Mouse (Mus musculus) MEL (cell line): ENCODE measurements around the gene 1110065P20Rik. TPM values are rescaled to one million over a fixed set of nuclear protein-coding genes. Genes with fewer than 3 reads are reported as not detected.

Experiments used
- DNase-seq: peaks from one replicate; pipeline ENCODE4 v3.0.0; 2011; ENCODE audit warnings: low read depth, low spot score
- H3K27ac ChIP-seq: 2 replicates; pipeline ENCODE4 v1.5.1; 2012; ENCODE audit warnings: low read depth, mild to moderate bottlenecking, control low read depth, low read length, moderate library complexity; ENCODE audit not compliant: control insufficient read depth
- H3K27me3 ChIP-seq, 2 experiments: fragments of 150-350 bp in 1 of 2; sonication (generic) in 1 of 2; 2 replicates each; pipeline ENCODE4 v1.6.1; 2012; ENCODE audit warnings: low read length in 2 of 2, mild to moderate bottlenecking in 2 of 2, improper control_type of control experiment in 1 of 2, moderate library complexity in 1 of 2; ENCODE audit not compliant: insufficient read depth in 2 of 2, control insufficient read depth in 1 of 2
- H3K36me3 ChIP-seq, 2 experiments: 2 replicates each; pipeline ENCODE4 v1.6.1; 2012 to 2014; ENCODE audit warnings: low read length in 2 of 2, improper control_type of control experiment in 1 of 2, inconsistent platforms in 1 of 2, mild to moderate bottlenecking in 1 of 2; ENCODE audit not compliant: insufficient read depth in 2 of 2, control insufficient read depth in 1 of 2
- H3K4me1 ChIP-seq, 2 experiments: fragments of 150-350 bp in 1 of 2; sonication (generic) in 1 of 2; 2 replicates each; pipeline ENCODE4 v1.6.1; 2012; ENCODE audit warnings: low read length in 2 of 2, improper control_type of control experiment in 1 of 2, mild to moderate bottlenecking in 1 of 2; ENCODE audit not compliant: insufficient read depth in 2 of 2, control insufficient read depth in 1 of 2
- H3K4me3 ChIP-seq, 2 experiments: fragments of 150-350 bp in 1 of 2; sonication (generic) in 1 of 2; 2 replicates each; pipeline ENCODE4 v1.5.1; 2012; ENCODE audit warnings: low read depth in 2 of 2, low read length in 2 of 2, mild to moderate bottlenecking in 2 of 2, moderate library complexity in 2 of 2, control low read depth in 1 of 2, improper control_type of control experiment in 1 of 2; ENCODE audit not compliant: control insufficient read depth in 1 of 2, insufficient read depth in 1 of 2
- H3K79me2 ChIP-seq: 2 replicates; pipeline ENCODE4 v1.6.1; 2012; ENCODE audit warnings: mild to moderate bottlenecking, low read length, moderate library complexity; ENCODE audit not compliant: control insufficient read depth, poor library complexity, insufficient read depth
- H3K9ac ChIP-seq: 2 replicates; pipeline ENCODE4 v1.6.1; 2012; ENCODE audit warnings: low read depth, mild to moderate bottlenecking, control low read depth, low read length, moderate library complexity; ENCODE audit not compliant: control insufficient read depth, poor library complexity, severe bottlenecking
- H3K9me3 ChIP-seq: fragments of 150-350 bp; sonication (generic); replicated peaks from 2 replicates; pipeline ENCODE4 v1.6.1; 2012; ENCODE audit warnings: mild to moderate bottlenecking, low read length, improper control_type of control experiment, moderate library complexity; ENCODE audit not compliant: insufficient read depth
- CTCF ChIP-seq, 3 experiments: IDR thresholded peaks in 2 of 3; conservative IDR thresholded peaks in 1 of 3; 2 replicates each; pipeline ENCODE4 v1.5.1; 2011 to 2012; ENCODE audit warnings: low read length in 3 of 3, low read depth in 2 of 3, mild to moderate bottlenecking in 2 of 3, improper control_type of control experiment in 1 of 3, inconsistent platforms in 1 of 3, mixed read lengths in 1 of 3, moderate library complexity in 1 of 3; ENCODE audit not compliant: control insufficient read depth in 1 of 3, insufficient read depth in 1 of 3, poor library complexity in 1 of 3, severe bottlenecking in 1 of 3
- E2F4 ChIP-seq: IDR thresholded peaks from 2 replicates; pipeline ENCODE4 v1.6.1; 2011; ENCODE audit warnings: low read depth, low read length, improper control_type of control experiment, borderline replicate concordance
- ELF1 ChIP-seq: IDR thresholded peaks from 2 replicates; pipeline ENCODE4 v1.6.1; 2014; ENCODE audit warnings: low read depth, mild to moderate bottlenecking, inconsistent platforms, low read length, improper control_type of control experiment, moderate library complexity
- EP300 ChIP-seq, 2 experiments: IDR thresholded peaks; 2 replicates each; pipeline ENCODE4 v1.6.1; 2011; ENCODE audit warnings: improper control_type of control experiment in 2 of 2, low read length in 2 of 2, low read depth in 1 of 2, mild to moderate bottlenecking in 1 of 2
- ETS1 ChIP-seq: IDR thresholded peaks from 2 replicates; pipeline ENCODE4 v1.6.1; 2012; ENCODE audit warnings: low read depth, mild to moderate bottlenecking, inconsistent platforms, low read length, improper control_type of control experiment, moderate library complexity
- GATA1 ChIP-seq: IDR thresholded peaks from 2 replicates; pipeline ENCODE4 v1.6.1; 2011; ENCODE audit warnings: low read depth, low read length, improper control_type of control experiment
- HCFC1 ChIP-seq: IDR thresholded peaks from 2 replicates; pipeline ENCODE4 v1.6.1; 2012; ENCODE audit warnings: low read depth, mild to moderate bottlenecking, inconsistent platforms, low read length, improper control_type of control experiment, moderate library complexity
- MAFK ChIP-seq: IDR thresholded peaks from 2 replicates; pipeline ENCODE4 v1.6.1; 2011; ENCODE audit warnings: low read depth, mild to moderate bottlenecking, low read length, improper control_type of control experiment, borderline replicate concordance
- MAX ChIP-seq: IDR thresholded peaks from 2 replicates; pipeline ENCODE4 v1.6.1; 2011; ENCODE audit warnings: low read length, improper control_type of control experiment
- MAZ ChIP-seq: IDR thresholded peaks from 2 replicates; pipeline ENCODE4 v1.6.1; 2012; ENCODE audit warnings: low read depth, mild to moderate bottlenecking, inconsistent platforms, low read length, improper control_type of control experiment
- MEF2A ChIP-seq: IDR thresholded peaks from 2 replicates; pipeline ENCODE4 v1.6.1; 2014; ENCODE audit warnings: low read depth, mild to moderate bottlenecking, inconsistent platforms, low read length, improper control_type of control experiment; ENCODE audit not compliant: poor library complexity, insufficient replicate concordance, severe bottlenecking; ENCODE audit errors: extremely low read depth
- MXI1 ChIP-seq: IDR thresholded peaks from 2 replicates; pipeline ENCODE4 v1.6.1; 2011; ENCODE audit warnings: mild to moderate bottlenecking, low read depth, low read length, improper control_type of control experiment
- MYB ChIP-seq: IDR thresholded peaks from 2 replicates; pipeline ENCODE4 v1.6.1; 2011; ENCODE audit warnings: mild to moderate bottlenecking, low read depth, low read length, improper control_type of control experiment
- NRF1 ChIP-seq: IDR thresholded peaks from 2 replicates; pipeline ENCODE4 v1.6.1; 2014; ENCODE audit warnings: low read depth, mild to moderate bottlenecking, inconsistent platforms, low read length, improper control_type of control experiment, moderate library complexity; ENCODE audit not compliant: poor library complexity, insufficient read depth, severe bottlenecking
- POLR2A ChIP-seq, 2 experiments: IDR thresholded peaks; 2 replicates each; pipeline ENCODE4 v1.6.1; 2011 to 2012; ENCODE audit warnings: low read length in 2 of 2, mild to moderate bottlenecking in 2 of 2, control low read depth in 1 of 2, improper control_type of control experiment in 1 of 2, low read depth in 1 of 2, moderate library complexity in 1 of 2; ENCODE audit not compliant: control insufficient read depth in 1 of 2, insufficient read depth in 1 of 2, poor library complexity in 1 of 2
- POLR2AphosphoS2 ChIP-seq: IDR thresholded peaks from 2 replicates; pipeline ENCODE4 v1.6.1; 2011; ENCODE audit warnings: low read length, improper control_type of control experiment
- POLR2AphosphoS5 ChIP-seq: IDR thresholded peaks from 2 replicates; pipeline ENCODE4 v1.6.1; 2012; ENCODE audit warnings: low read depth, borderline replicate concordance, mild to moderate bottlenecking, inconsistent platforms, low read length, moderate library complexity, mixed read lengths
- RAD21 ChIP-seq: IDR thresholded peaks from 2 replicates; pipeline ENCODE4 v1.6.1; 2011; ENCODE audit warnings: mild to moderate bottlenecking, low read depth, low read length, improper control_type of control experiment
- RCOR1 ChIP-seq: IDR thresholded peaks from 2 replicates; pipeline ENCODE4 v1.6.1; 2012; ENCODE audit warnings: low read depth, mild to moderate bottlenecking, inconsistent platforms, low read length, improper control_type of control experiment
- SIN3A ChIP-seq: IDR thresholded peaks from 2 replicates; pipeline ENCODE4 v1.6.1; 2012; ENCODE audit warnings: low read length, improper control_type of control experiment, inconsistent platforms
- SMC3 ChIP-seq: IDR thresholded peaks from 2 replicates; pipeline ENCODE4 v1.6.1; 2011; ENCODE audit warnings: low read depth, low read length, improper control_type of control experiment
- TAL1 ChIP-seq: IDR thresholded peaks from 2 replicates; pipeline ENCODE4 v1.6.1; 2012; ENCODE audit warnings: mild to moderate bottlenecking, inconsistent platforms, low read length, moderate library complexity, mixed read lengths
- TBP ChIP-seq: IDR thresholded peaks from 2 replicates; pipeline ENCODE4 v1.8.0; 2011; ENCODE audit warnings: low read depth, low read length, improper control_type of control experiment
- TCF12 ChIP-seq: IDR thresholded peaks from 2 replicates; pipeline ENCODE4 v1.6.1; 2014; ENCODE audit warnings: low read depth, mild to moderate bottlenecking, inconsistent platforms, low read length, improper control_type of control experiment, moderate library complexity
- UBTF ChIP-seq: IDR thresholded peaks from 2 replicates; pipeline ENCODE4 v1.6.1; 2012; ENCODE audit warnings: low read depth, mild to moderate bottlenecking, inconsistent platforms, low read length, improper control_type of control experiment, moderate library complexity, borderline replicate concordance; ENCODE audit not compliant: insufficient read depth
- USF1 ChIP-seq: IDR thresholded peaks from 2 replicates; pipeline ENCODE4 v1.6.1; 2014; ENCODE audit warnings: low read depth, mild to moderate bottlenecking, inconsistent platforms, low read length, improper control_type of control experiment, moderate library complexity
- ZC3H11A ChIP-seq: IDR thresholded peaks from 2 replicates; pipeline ENCODE4 v1.6.1; 2012; ENCODE audit warnings: low read depth, mild to moderate bottlenecking, inconsistent platforms, low read length, improper control_type of control experiment
- ZKSCAN1 ChIP-seq: IDR thresholded peaks from 2 replicates; pipeline ENCODE4 v1.6.1; 2012; ENCODE audit warnings: low read depth, mild to moderate bottlenecking, inconsistent platforms, low read length, improper control_type of control experiment, moderate library complexity
- ZMIZ1 ChIP-seq: IDR thresholded peaks from 2 replicates; pipeline ENCODE4 v1.6.1; 2012; ENCODE audit warnings: low read depth, mild to moderate bottlenecking, inconsistent platforms, low read length, improper control_type of control experiment, moderate library complexity
- ZNF384 ChIP-seq: IDR thresholded peaks from 2 replicates; pipeline ENCODE4 v1.6.1; 2012; ENCODE audit warnings: low read depth, mild to moderate bottlenecking, inconsistent platforms, low read length, improper control_type of control experiment
- polyA plus RNA-seq, 2 experiments: library from polyadenylated mRNA; stranded (reverse) in 1 of 2; unstranded in 1 of 2; fragments of >175 nt in 1 of 2; fragments of >200 nt in 1 of 2; gene quantifications; 2 replicates each; pipeline versions ENCODE4 v1.2.1 to v1.2.4; 2012; ENCODE audit warnings: low replicate concordance in 2 of 2, low read depth in 1 of 2; ENCODE audit not compliant: insufficient read length in 2 of 2, insufficient read depth in 1 of 2, missing spikeins in 1 of 2
- total RNA-seq: library from RNA; depleted of rRNA; stranded (reverse); fragments of 300-350 nt; gene quantifications from 2 replicates; pipeline ENCODE4 v1.2.3, GENCODE M21; 2012

Gene 1110065P20Rik
- total and polyA plus RNA-seq, 3 experiments = 43.4 to 50.9 TPM; not detected in 1

GRCm38 (mm10) chr4:124850933-124851658 lies at the start of gene 1110065P20Rik (continued):
- TF ChIP-seq POLR2A (IDR thresholded peaks at IDR 0.05; ENCODE audit: control insufficient read depth in 1 of 2, insufficient read depth in 1 of 2, low read depth in 1 of 2, low read length in 2 of 2, poor library complexity in 1 of 2) (peak; percentile 3 to 62; a peak in 1 of 4 replicates), ZKSCAN1 (no peak), MAZ (no peak; the same call in 1 of the 2 replicates), MAX (peak; percentile 55; the same call in 1 of the 2 replicates)

DNA sequence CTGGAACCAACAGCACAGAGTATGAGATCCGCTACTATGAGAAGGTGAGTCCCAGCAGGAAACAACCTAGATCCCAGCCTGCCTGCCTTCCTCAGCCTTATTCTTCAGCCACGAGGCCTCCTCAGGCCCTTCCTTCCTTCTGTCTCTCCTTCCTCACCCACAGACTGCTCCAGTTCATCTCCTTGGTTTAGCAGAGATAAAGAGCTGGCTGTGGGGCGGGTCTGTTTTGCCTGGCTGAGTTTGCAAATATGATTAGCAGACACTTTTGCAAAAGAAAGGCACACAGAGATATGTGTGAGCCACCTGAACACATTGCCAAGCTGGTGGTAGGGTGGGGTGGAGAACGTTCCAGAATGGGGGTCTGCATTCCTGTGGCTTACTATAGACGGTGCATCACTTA lies 48.9 kb upstream of the 1110065P20Rik start:
- DNase-seq = peak; percentile 72
- Histone ChIP-seq H3K4me1 (no peaks in the 10 kb centered on the region), H3K9me3 (no peaks in the 10 kb centered on the region), H3K27me3 (no peaks in the 10 kb centered on the region), H3K79me2 (no peaks in the 10 kb centered on the region), H3K9ac (no peak overlapping the region), H3K4me3 (no peak overlapping the region), H3K27ac (no peak overlapping the region), H3K36me3 (no peaks in the 10 kb centered on the region)
- no peak for TF ChIP-seq RCOR1
- peak; percentile 48; the same call in 1 of the 2 replicates for TF ChIP-seq TCF12
- peak; percentile 35; the same call in 1 of the 2 replicates for TF ChIP-seq GATA1
- no peak for TF ChIP-seq POLR2AphosphoS2
- no peak for TF ChIP-seq MAX
- no peak for TF ChIP-seq ELF1
- no peak for TF ChIP-seq MXI1
- TF ChIP-seq TBP = no peak
- TF ChIP-seq ZMIZ1 = no peak
- no peak for TF ChIP-seq POLR2AphosphoS5
- no peak for TF ChIP-seq CTCF (IDR thresholded peaks at IDR 0.05 in 2 of 3, conservative IDR thresholded peaks at IDR 0.05 in 1 of 3; ENCODE audit: control insufficient read depth in 1 of 3, insufficient read depth in 1 of 3, low read depth in 2 of 3, low read length in 3 of 3, poor library complexity in 1 of 3, severe bottlenecking in 1 of 3)
- no peak for TF ChIP-seq SMC3
- no peak for TF ChIP-seq USF1
- no peak for TF ChIP-seq HCFC1
- no peak for TF ChIP-seq UBTF
- TF ChIP-seq EP300 (IDR thresholded peaks at IDR 0.05; ENCODE audit: low read depth in 1 of 2, low read length in 2 of 2) = peak; percentile 7 to 32; a peak in 1 of 4 replicates
- no peak for TF ChIP-seq NRF1
- no peak for TF ChIP-seq ZC3H11A
- TF ChIP-seq TAL1 = peak; percentile 30; the same call in 1 of the 2 replicates
- TF ChIP-seq E2F4 = no peak
- TF ChIP-seq SIN3A = no peak
- no peak for TF ChIP-seq MAZ
- no peak for TF ChIP-seq MAFK
- no peak for TF ChIP-seq RAD21
- TF ChIP-seq MEF2A = no peak
- TF ChIP-seq ETS1 = no peak
- no peak for TF ChIP-seq ZKSCAN1
- no peak for TF ChIP-seq MYB
- TF ChIP-seq ZNF384 = no peak
- TF ChIP-seq, all 39 proteins: peak for 4
